Mouse (Mus musculus): ENCODE results near the gene Phip. TPM values are rescaled to one million over a fixed set of nuclear protein-coding genes. Genes with fewer than 3 reads are reported as not detected.

Gene Phip
- polyA plus RNA-seq, 1 experiment from 2014 or later = 58.4 TPM

DNA sequence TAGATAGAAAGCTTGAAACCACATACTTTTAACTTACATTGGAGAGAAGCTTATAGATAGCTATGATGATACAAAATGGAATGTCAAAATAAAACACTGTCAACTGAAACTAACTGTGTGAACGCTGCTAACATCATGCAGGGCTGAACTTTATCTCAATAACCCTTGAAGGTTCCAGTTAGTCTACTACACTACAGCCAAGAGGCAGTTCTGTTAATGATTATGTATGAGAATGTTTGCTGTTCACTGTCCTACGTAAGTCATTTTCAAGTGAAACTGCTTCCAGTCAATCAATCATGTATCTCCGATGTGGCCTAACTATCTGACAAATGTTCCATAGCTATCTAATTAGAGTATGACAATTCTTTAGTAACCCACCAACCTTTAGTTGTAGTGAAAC, 107.6 kb downstream of the Phip start:
- no peak overlapping the region for H3K4me2 ChIP-seq
- no peaks in the 10 kb centered on the region for H3K27me3 ChIP-seq (replicated peaks)
- H3K36me3 ChIP-seq = peaks cover 12% of the 10 kb centered on the region
- no peaks in the 10 kb centered on the region for H3K9me3 ChIP-seq (replicated peaks)
- no peaks in the 10 kb centered on the region for H3K4me1 ChIP-seq (replicated peaks)
- no peak for ATAC-seq (ENCODE audit: insufficient number of reproducible peaks, low FRiP score)
- H3K27ac ChIP-seq (ENCODE audit: poor library complexity, severe bottlenecking) = no peak overlapping the region
- no peak overlapping the region for H3K9ac ChIP-seq
- WGBS = 83% methylated on average over 3 of the region's 3 CpGs
- H3K4me3 ChIP-seq = no peak overlapping the region

DNA sequence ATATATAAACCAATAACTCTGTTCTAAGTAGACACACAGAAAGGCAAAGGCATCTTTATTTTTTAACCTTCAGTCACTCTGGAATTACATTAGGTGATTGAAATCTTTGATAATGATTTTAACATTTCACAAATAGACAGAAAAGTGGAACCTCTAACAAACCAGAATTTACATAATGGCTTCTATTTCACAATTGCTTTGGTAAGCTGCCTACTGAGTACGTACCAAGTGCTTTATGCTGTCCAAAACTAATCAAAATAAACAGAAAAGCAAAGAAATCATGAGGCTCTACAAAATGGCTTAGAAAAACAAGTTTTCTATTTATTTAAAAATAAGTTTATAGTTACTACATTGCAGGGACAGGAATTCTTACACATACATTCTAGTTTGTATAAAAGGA, 109.2 kb downstream of the Phip start:
- peaks cover 6% of the 10 kb centered on the region for H3K36me3 ChIP-seq
- no peaks in the 10 kb centered on the region for H3K4me1 ChIP-seq (replicated peaks)
- H3K4me3 ChIP-seq = no peak overlapping the region
- 94% methylated on average over 1 of the region's 1 CpGs for WGBS
- no peak overlapping the region for H3K4me2 ChIP-seq
- no peak overlapping the region for H3K9ac ChIP-seq
- no peaks in the 10 kb centered on the region for H3K27me3 ChIP-seq (replicated peaks)
- no peak for ATAC-seq (ENCODE audit: insufficient number of reproducible peaks, low FRiP score)
- no peak overlapping the region for H3K27ac ChIP-seq (ENCODE audit: poor library complexity, severe bottlenecking)
- no peaks in the 10 kb centered on the region for H3K9me3 ChIP-seq (replicated peaks)

DNA sequence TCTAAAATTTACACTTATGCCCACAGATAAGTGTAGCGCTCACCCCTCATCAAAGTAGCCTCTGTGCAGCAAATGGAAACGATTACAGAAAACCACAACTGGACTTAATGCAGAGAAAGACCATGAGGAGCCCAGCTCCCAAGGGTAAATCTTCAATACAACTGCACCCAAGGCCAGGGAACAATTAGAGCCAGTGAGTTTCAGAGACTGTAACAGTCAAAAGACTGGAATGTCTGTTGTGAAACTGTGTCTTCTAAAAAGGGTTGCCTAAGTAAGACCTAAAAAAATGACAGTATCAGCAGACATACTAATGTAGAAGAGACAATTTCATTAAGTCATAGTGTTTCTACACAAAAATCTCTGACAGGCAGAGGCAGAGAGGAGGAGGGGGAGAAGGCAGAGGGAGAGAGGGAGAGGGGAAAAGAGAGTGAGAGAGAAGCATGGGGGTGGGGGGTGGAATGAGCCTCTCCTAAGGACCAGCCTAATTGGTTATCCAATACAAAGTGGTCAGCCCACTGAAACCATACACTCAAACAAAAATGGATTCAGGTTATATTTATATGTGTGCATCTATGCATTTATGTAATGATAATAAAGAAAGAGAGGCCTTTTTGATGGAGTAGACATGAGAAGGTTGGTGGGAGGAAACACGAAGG, 113.4 kb downstream of the Phip start:
- Histone ChIP-seq H3K9me3 (replicated peaks) (no peaks in the 10 kb centered on the region), H3K27me3 (replicated peaks) (no peaks in the 10 kb centered on the region), H3K4me2 (no peak overlapping the region), H3K9ac (no peak overlapping the region), H3K27ac (ENCODE audit: poor library complexity, severe bottlenecking) (no peak overlapping the region), H3K4me3 (no peak overlapping the region), H3K36me3 (no peaks in the 10 kb centered on the region), H3K4me1 (replicated peaks) (no peaks in the 10 kb centered on the region)
- 82% methylated on average over 3 of the region's 3 CpGs for WGBS
- no peak for ATAC-seq (ENCODE audit: insufficient number of reproducible peaks, low FRiP score)

DNA sequence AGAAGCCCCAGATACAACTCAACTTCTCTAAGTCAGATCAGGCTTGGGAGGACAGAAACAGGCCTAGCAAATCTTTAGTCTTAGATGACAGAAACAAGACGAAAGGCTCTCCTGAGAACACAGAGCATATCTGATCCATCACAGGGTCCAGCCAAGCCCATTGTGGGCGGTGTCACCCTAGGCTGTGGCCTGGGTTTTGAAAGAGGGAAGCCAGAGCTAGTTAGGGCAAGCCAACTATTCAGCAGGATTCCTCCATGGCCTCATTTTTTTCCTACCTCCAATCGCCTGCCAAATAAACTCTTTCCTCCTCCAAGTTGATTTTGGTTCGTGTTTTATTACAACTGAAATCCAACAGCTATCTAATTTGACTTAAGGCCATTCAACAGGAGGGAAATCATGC, 114.0 kb downstream of the Phip start:
- no peak overlapping the region for H3K27ac ChIP-seq (ENCODE audit: poor library complexity, severe bottlenecking)
- 75% methylated on average over 4 of the region's 4 CpGs for WGBS
- no peaks in the 10 kb centered on the region for H3K9me3 ChIP-seq (replicated peaks)
- no peak overlapping the region for H3K4me3 ChIP-seq
- no peak for ATAC-seq (ENCODE audit: insufficient number of reproducible peaks, low FRiP score)
- H3K4me2 ChIP-seq = no peak overlapping the region
- no peaks in the 10 kb centered on the region for H3K4me1 ChIP-seq (replicated peaks)
- no peaks in the 10 kb centered on the region for H3K36me3 ChIP-seq
- no peaks in the 10 kb centered on the region for H3K27me3 ChIP-seq (replicated peaks)
- H3K9ac ChIP-seq = no peak overlapping the region

DNA sequence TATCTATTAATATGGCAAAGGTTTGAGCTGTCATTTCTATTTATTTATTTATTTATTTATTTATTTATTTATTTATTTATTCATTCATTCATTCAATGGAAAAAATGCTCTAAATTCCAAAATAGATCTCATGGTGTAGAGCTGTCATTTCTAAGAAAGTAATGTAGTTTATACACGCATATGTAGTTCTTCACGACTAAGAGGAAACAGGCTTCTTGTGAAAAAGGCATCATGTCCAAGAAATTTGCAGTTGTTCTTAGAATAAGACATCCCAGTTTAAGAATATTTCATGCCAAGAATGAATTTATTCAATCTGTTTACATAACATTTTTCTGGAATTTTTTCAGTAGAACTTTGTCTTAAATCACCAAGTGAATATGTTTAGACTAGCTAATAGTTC, 114.5 kb downstream of the Phip start:
- no peak overlapping the region for H3K4me2 ChIP-seq
- 89% methylated on average over 2 of the region's 2 CpGs for WGBS
- H3K4me1 ChIP-seq (replicated peaks) = peaks cover under 1% of the 10 kb centered on the region; the same call in 1 of the 2 replicates
- no peaks in the 10 kb centered on the region for H3K9me3 ChIP-seq (replicated peaks)
- H3K36me3 ChIP-seq = no peaks in the 10 kb centered on the region
- H3K4me3 ChIP-seq = no peak overlapping the region
- no peaks in the 10 kb centered on the region for H3K27me3 ChIP-seq (replicated peaks)
- no peak for ATAC-seq (ENCODE audit: insufficient number of reproducible peaks, low FRiP score)
- H3K9ac ChIP-seq = no peak overlapping the region
- no peak overlapping the region for H3K27ac ChIP-seq (ENCODE audit: poor library complexity, severe bottlenecking)

DNA sequence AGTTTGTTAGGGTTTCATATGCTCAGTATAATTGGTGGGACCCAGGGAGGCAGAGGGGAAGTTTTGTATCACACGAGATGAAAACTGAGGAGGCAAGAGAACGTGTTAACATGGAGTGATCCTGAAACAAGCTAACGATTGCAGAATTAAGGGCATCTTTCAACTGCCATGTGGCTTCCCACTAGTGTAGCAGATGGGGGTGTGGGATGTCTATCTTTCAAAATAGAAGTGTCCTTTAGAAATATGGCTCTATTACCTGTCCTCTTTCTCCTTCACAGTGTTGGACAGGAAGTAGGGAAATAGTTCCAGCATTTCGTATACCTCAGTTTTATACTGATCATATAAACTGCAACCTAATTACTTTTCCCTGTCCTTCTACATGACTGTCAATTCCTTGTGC, 119.1 kb downstream of the Phip start:
- WGBS = 74% methylated on average over 4 of the region's 4 CpGs
- no peaks in the 10 kb centered on the region for H3K9me3 ChIP-seq (replicated peaks)
- H3K36me3 ChIP-seq = no peaks in the 10 kb centered on the region
- H3K27me3 ChIP-seq (replicated peaks) = no peaks in the 10 kb centered on the region
- H3K27ac ChIP-seq (ENCODE audit: poor library complexity, severe bottlenecking) = no peak overlapping the region
- no peak for ATAC-seq (ENCODE audit: insufficient number of reproducible peaks, low FRiP score)
- no peak overlapping the region for H3K4me3 ChIP-seq
- no peak overlapping the region for H3K4me2 ChIP-seq
- peaks cover 13% of the 10 kb centered on the region for H3K4me1 ChIP-seq (replicated peaks)
- no peak overlapping the region for H3K9ac ChIP-seq

DNA sequence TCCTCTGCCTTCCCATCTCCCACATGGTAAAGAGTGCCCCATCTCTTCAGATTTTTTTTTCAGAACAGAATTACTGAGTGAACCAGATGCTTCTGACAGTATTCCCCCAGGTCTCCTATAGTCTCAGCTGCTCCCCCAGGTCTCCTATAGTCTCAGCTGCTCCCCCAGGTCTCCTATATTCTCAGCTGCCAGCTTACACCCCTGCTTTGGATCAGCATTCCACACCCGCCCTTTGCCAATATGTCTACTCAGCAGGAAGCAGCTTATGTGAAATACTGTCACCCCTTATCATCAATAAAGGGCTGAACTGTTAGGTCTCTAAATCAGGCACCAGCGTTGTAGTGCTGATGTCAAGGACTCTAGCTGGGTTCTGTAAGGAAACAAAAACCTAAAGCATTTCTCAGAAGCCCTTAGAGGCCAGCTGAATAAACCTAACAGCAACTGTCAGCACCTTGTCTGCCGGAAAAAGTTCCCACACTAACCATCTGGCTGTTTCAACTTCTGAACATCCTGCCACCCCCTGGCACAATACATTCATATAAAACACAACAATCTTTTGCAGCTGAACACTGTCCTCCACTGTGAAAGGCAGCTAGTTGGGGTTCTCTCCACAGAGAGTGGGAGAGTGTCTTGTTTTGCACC, 120.2 kb downstream of the Phip start:
- Histone ChIP-seq H3K9ac (no peak overlapping the region), H3K27ac (ENCODE audit: poor library complexity, severe bottlenecking) (no peak overlapping the region), H3K4me2 (no peak overlapping the region), H3K27me3 (replicated peaks) (no peaks in the 10 kb centered on the region), H3K9me3 (replicated peaks) (no peaks in the 10 kb centered on the region), H3K36me3 (no peaks in the 10 kb centered on the region), H3K4me1 (replicated peaks) (peaks cover 13% of the 10 kb centered on the region), H3K4me3 (no peak overlapping the region)
- ATAC-seq (ENCODE audit: insufficient number of reproducible peaks, low FRiP score) = no peak
- WGBS = 11% methylated on average over 3 of the region's 3 CpGs

DNA sequence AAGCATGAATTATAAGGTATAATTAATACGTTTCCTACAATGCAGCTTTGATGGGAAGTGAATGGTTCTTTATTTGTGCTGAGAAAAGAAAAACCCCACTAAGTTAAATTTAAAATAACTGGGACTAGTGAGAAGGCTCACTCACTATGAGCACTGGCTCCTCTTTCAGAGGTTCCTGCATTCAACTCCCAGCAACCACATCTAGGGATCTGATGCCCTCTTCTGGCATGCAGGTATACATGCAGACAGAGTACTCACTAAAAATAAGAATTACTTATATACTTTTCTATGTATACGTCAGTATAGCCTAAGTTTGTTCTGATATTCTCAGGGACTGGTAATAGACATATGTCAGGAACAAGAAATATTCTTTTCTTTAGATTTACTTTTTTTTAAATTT, 121.3 kb downstream of the Phip start:
- Histone ChIP-seq H3K4me1 (replicated peaks) (peaks cover 13% of the 10 kb centered on the region), H3K9me3 (replicated peaks) (no peaks in the 10 kb centered on the region)
- WGBS = 40% methylated on average over 2 of the region's 2 CpGs

DNA sequence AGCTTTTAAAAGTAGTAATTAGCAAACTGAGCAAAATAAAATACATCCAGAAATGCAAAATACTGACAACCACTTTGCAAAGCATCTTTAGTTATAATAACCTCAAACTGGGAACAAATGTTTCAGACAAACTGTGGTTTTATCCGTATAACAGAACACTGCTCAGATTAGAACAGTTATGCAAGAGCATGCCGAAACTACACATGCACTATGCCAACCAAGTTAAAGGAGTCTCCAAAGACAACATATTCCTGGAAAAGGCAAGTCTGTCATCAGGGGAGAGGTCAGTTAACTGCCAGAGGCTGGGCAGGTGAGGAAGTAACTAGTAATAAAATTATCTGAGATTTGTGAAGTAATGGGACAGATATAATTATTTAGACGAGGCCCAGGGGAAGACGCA, 132.6 kb downstream of the Phip start:
- Histone ChIP-seq H3K9me3 (replicated peaks) (no peaks in the 10 kb centered on the region), H3K4me2 (no peak overlapping the region), H3K36me3 (peaks cover 11% of the 10 kb centered on the region; the same call in 1 of the 2 replicates), H3K27me3 (replicated peaks) (no peaks in the 10 kb centered on the region), H3K9ac (no peak overlapping the region), H3K27ac (ENCODE audit: poor library complexity, severe bottlenecking) (no peak overlapping the region), H3K4me3 (no peak overlapping the region), H3K4me1 (replicated peaks) (no peaks in the 10 kb centered on the region)
- 80% methylated on average over 4 of the region's 4 CpGs for WGBS
- no peak for ATAC-seq (ENCODE audit: insufficient number of reproducible peaks, low FRiP score)

More for the DNA sequence above, 121.3 kb downstream of the Phip start:
- Histone ChIP-seq H3K9ac (no peak overlapping the region), H3K36me3 (no peaks in the 10 kb centered on the region), H3K27ac (ENCODE audit: poor library complexity, severe bottlenecking) (no peak overlapping the region), H3K4me2 (no peak overlapping the region), H3K4me3 (no peak overlapping the region), H3K27me3 (replicated peaks) (no peaks in the 10 kb centered on the region)
- ATAC-seq (ENCODE audit: insufficient number of reproducible peaks, low FRiP score) = no peak

DNA sequence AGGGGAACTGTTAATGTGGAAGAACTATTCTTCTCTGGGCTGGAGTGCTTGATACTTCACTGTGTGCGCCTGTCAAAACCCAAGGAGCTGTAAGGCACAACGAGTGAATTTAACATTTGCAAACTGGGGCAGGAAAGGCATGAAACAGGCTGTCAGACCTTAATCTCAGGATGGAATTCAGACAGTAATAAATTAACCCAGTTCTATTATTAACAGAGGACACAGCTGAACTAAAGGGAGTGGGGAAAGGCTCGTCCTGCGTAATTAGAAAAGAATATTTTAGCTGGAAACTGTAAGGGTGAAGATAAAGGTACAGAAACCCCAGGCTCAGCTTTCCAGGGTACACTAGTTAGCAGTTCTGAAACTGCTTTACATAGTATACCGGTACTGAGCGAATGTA, 139.4 kb downstream of the Phip start:
- Histone ChIP-seq H3K9ac (no peak overlapping the region), H3K27me3 (replicated peaks) (no peaks in the 10 kb centered on the region), H3K36me3 (peaks cover 8% of the 10 kb centered on the region; the same call in 1 of the 2 replicates), H3K4me1 (replicated peaks) (no peaks in the 10 kb centered on the region), H3K4me2 (no peak overlapping the region), H3K4me3 (no peak overlapping the region), H3K9me3 (replicated peaks) (no peaks in the 10 kb centered on the region), H3K27ac (ENCODE audit: poor library complexity, severe bottlenecking) (no peak overlapping the region)
- WGBS = 78% methylated on average over 6 of the region's 6 CpGs
- no peak for ATAC-seq (ENCODE audit: insufficient number of reproducible peaks, low FRiP score)

DNA sequence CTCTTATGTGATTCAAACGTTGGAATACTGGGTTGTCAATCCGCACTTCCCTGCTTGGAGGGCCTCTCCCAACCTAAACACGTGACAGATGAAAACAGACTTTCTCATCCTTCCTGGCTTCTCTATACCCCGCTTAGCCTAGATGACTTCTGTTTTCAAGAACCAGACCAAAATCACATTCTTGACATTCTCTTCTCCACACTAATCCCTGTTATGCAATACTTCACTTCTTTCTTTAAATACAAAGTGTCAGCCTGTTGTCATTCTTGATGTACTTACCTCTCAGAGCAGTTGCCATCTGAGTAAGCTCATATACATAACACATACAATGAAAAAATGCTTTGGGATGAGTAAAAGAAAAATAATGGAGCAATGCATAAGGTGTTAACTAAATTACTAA, 143.4 kb downstream of the Phip start:
- Histone ChIP-seq H3K27me3 (replicated peaks) (no peaks in the 10 kb centered on the region), H3K27ac (ENCODE audit: poor library complexity, severe bottlenecking) (no peak overlapping the region), H3K4me3 (no peak overlapping the region), H3K4me1 (replicated peaks) (peaks cover 6% of the 10 kb centered on the region; the same call in 1 of the 2 replicates), H3K9ac (no peak overlapping the region), H3K9me3 (replicated peaks) (no peaks in the 10 kb centered on the region), H3K36me3 (no peaks in the 10 kb centered on the region), H3K4me2 (no peak overlapping the region)
- ATAC-seq (ENCODE audit: insufficient number of reproducible peaks, low FRiP score) = no peak
- 47% methylated on average over 4 of the region's 4 CpGs for WGBS
